Mouse (Mus musculus) midbrain, embryonic 16.5 days (tissue): ENCODE results near the gene Cd2. TPM values are rescaled to one million over a fixed set of nuclear protein-coding genes. Genes with fewer than 3 reads are reported as not detected.

ENCODE experiments used
- ATAC-seq: fragments of 200-750 bp; cut with Nextera tagmentation; 2 replicates; pipeline ENCODE4 v1.8.0; 2017; ENCODE audit warnings: moderate TSS enrichment
- H3K27ac ChIP-seq: fragments of 300-500 bp; sonication (generic); 2 replicates; pipeline ENCODE4 v1.5.1; 2014; ENCODE audit warnings: mild to moderate bottlenecking, low read length, mixed read lengths
- H3K27me3 ChIP-seq: fragments of 300-500 bp; sonication (generic); 2 replicates; pipeline ENCODE4 v1.6.1; 2014; ENCODE audit warnings: low read depth, low read length, mixed read lengths; ENCODE audit not compliant: control insufficient read depth, insufficient read depth
- H3K36me3 ChIP-seq: fragments of 300-500 bp; sonication (generic); 2 replicates; pipeline ENCODE4 v1.6.1; 2014; ENCODE audit warnings: mild to moderate bottlenecking, low read length, moderate library complexity, mixed read lengths; ENCODE audit not compliant: control insufficient read depth, insufficient read depth
- H3K4me1 ChIP-seq: fragments of 300-500 bp; sonication (generic); 2 replicates; pipeline ENCODE4 v1.6.1; 2014; ENCODE audit warnings: mild to moderate bottlenecking, low read length, mixed read lengths; ENCODE audit not compliant: control insufficient read depth, insufficient read depth
- H3K4me2 ChIP-seq: fragments of 300-500 bp; sonication (generic); 2 replicates; pipeline ENCODE4 v1.6.1; 2014; ENCODE audit warnings: mild to moderate bottlenecking, low read length, mixed read lengths
- H3K4me3 ChIP-seq: fragments of 300-500 bp; sonication (generic); 2 replicates; pipeline ENCODE4 v1.5.1; 2014; ENCODE audit warnings: low read depth, mild to moderate bottlenecking, low read length, moderate library complexity, mixed read lengths
- H3K9ac ChIP-seq: fragments of 300-500 bp; sonication (generic); 2 replicates; pipeline ENCODE4 v1.6.1; 2014; ENCODE audit warnings: low read depth, low read length, mixed read lengths
- H3K9me3 ChIP-seq: fragments of 300-500 bp; sonication (generic); replicated peaks from 2 replicates; pipeline ENCODE4 v1.6.1; 2014; ENCODE audit warnings: mild to moderate bottlenecking, low read length, mixed read lengths; ENCODE audit not compliant: control insufficient read depth, poor library complexity, severe bottlenecking
- WGBS: fragments of 180-500 bp; shearing (Covaris S2); extraction: QIAGEN DNeasy Blood & Tissue Kit; methylation state at CpG from one replicate; pipeline ENCODE4 v1.1.7; 2014; 5-methylcytosine and 5-hydroxymethylcytosine counted together
- polyA plus RNA-seq: library from polyadenylated mRNA; unstranded; fragments of >200 nt; fragmentation: Nextera tagmentation; extraction: Ambion mirVana; gene quantifications from 2 replicates; pipeline ENCODE4 v1.2.1, GENCODE M21; 2015

Cd2 gene
- polyA plus RNA-seq, 1 experiment from 2014 or later = not detected

DNA sequence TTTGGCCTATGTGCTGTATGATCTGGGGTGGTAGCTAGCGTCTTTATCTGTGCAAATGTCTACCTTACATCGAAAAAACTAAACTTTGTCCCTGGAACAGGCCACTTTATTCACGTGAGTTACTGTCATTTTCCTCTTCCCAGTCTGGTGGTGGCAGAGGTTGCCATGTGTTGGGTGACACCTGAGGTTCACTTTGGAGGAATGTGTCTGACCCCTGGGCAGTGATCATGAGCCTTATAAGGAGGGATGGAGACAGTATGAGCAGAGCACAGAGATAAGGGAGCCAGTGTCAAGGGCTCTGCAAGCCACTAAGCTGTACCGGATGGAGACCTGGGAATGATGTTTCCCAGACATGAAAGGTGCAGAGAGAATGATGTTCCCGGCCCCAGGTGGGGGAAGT is 9.3 kb downstream of the Cd2 start:
- Histone ChIP-seq H3K4me2 (no peak overlapping the region), H3K4me3 (no peak overlapping the region)
- no peak for ATAC-seq

DNA sequence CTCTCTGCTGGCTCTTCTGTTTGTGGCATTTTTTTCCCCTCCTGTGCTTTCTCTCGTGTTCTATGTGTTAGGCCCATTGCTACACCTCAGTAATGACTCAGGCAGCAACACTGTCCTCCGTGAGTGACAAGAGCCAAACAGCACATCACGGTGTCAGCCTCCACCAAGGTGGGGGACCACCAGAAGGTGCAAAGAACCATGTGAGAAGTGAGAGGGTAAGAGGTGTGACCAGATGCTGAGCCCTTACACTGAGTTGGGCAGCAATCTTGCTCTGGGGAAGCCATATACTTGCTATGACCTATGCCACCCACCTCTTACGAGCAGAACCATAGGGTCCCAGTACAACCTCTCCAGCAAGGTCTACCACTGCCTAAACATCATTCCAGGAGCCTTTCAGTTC is 9.9 kb downstream of the Cd2 start:
- H3K4me2 ChIP-seq = no peak overlapping the region
- no peaks in the 10 kb centered on the region for H3K36me3 ChIP-seq
- H3K4me1 ChIP-seq = peaks cover 3% of the 10 kb centered on the region; the same call in 1 of the 2 replicates
- H3K27me3 ChIP-seq = no peaks in the 10 kb centered on the region
- WGBS = 97% methylated on average over 4 of the region's 4 CpGs
- H3K4me3 ChIP-seq = no peak overlapping the region
- H3K9me3 ChIP-seq = no peaks in the 10 kb centered on the region
- no peak overlapping the region for H3K9ac ChIP-seq
- no peak for ATAC-seq
- H3K27ac ChIP-seq = no peak overlapping the region

More for the DNA sequence above, 9.3 kb downstream of the Cd2 start:
- H3K9ac ChIP-seq = no peak overlapping the region
- H3K27me3 ChIP-seq = no peaks in the 10 kb centered on the region
- peaks cover 3% of the 10 kb centered on the region; the same call in 1 of the 2 replicates for H3K4me1 ChIP-seq
- no peak overlapping the region for H3K27ac ChIP-seq
- 93% methylated on average over 5 of the region's 5 CpGs for WGBS
- no peaks in the 10 kb centered on the region for H3K36me3 ChIP-seq
- H3K9me3 ChIP-seq = no peaks in the 10 kb centered on the region

DNA sequence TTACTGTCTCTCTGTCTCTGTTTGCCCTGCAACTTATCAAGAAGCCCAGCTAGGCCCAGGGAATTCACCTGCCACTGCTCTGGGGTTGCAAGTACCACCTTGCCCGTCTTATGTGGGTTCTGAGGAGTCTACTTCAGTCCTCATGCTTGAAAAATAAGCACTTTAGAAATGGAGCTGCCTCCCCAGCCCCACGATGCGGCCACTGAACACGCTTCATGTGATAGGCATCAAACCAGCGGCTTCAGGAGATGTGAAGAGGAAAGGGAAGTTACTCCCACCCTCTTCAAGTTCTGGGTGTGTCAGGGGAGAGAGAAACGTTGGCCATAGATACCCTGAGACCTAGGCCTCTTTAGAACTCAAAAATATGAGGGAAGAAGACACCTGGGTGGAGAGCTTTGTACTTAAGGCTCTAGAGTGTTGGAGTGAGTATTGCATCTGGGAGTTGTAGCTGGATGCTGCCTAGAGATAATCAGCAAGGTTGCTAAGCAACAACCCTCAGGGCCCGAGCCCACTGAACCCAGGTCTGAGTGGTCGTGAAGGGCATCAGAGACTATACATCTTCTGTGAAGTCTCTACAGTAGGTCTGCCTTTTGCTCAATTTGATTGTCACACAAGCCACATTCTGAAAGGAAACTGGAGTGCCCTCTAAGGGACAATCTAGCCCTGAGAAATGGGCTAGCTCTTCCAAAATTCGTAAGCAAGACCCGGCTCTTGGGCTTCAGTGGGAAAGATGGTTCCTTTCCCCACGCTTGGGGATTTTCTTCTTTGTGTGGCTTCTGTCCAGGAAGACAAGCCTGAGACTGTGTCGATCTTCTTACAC is 11.0 kb downstream of the Cd2 start:
- ATAC-seq = no peak
- H3K4me1 ChIP-seq = peaks cover 3% of the 10 kb centered on the region; the same call in 1 of the 2 replicates
- H3K9ac ChIP-seq = no peak overlapping the region
- H3K27me3 ChIP-seq = no peaks in the 10 kb centered on the region
- H3K36me3 ChIP-seq = no peaks in the 10 kb centered on the region
- no peaks in the 10 kb centered on the region for H3K9me3 ChIP-seq
- H3K4me3 ChIP-seq = no peak overlapping the region
- no peak overlapping the region for H3K27ac ChIP-seq
- 67% methylated on average over 12 of the region's 12 CpGs for WGBS
- H3K4me2 ChIP-seq = no peak overlapping the region

DNA sequence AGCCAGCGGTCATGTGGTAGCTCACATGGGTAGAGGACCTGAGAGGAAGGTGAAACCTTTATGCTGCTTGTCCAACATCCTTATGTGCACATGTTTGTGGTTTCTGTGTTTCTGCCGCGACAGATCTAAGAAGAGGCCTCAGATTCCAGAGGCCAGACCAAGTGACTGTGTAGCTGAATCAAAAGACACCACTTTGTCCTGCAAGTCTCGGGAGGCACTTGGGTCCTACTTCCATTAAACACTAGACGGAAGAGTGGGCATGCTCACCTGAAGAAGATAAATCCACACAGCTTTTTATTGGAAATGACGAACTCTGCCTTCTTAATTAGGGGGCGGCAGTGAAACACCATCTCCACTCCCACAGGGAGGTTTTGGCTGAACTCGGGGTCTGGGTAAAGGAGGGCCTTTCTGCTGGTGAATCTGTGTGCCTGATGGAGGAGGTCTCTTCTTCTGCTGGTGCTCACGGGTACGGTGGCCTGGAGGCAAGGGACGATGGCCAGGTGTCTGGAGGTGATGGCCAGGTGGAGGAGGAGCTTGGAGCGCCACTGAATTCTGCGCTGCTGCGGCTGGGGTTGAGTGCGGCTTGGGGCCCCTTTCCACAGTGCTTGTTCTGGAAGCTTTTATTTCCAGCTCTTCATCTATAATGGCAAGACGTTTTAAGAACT is 12.0 kb downstream of the Cd2 start:
- peaks cover 3% of the 10 kb centered on the region; the same call in 1 of the 2 replicates for H3K4me1 ChIP-seq
- H3K4me3 ChIP-seq = no peak overlapping the region
- no peaks in the 10 kb centered on the region for H3K36me3 ChIP-seq
- H3K27ac ChIP-seq = no peak overlapping the region
- H3K27me3 ChIP-seq = no peaks in the 10 kb centered on the region
- WGBS = 89% methylated on average over 16 of the region's 16 CpGs
- no peak overlapping the region for H3K4me2 ChIP-seq
- no peaks in the 10 kb centered on the region for H3K9me3 ChIP-seq
- H3K9ac ChIP-seq = no peak overlapping the region
- no peak for ATAC-seq

DNA sequence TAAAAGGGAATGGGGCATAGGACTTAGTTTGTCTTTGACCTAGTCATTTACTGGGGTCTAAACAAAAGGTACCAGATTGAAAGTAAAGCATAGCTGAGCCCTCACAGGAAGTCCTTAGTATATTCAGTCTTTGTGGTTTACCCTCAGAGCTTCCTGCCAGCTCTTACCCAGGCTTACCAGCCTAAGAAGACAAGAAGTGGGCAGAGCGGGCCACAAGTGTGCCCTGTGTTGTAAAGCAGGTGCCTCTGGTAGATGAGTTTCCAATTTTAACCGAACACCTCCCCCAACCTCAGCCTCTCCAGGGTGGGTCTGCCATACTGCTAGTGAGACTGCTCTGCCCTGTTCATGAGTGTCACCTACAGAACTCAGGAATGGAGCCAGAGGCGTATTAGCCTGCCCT is 12.9 kb downstream of the Cd2 start:
- H3K36me3 ChIP-seq = no peaks in the 10 kb centered on the region
- H3K4me3 ChIP-seq = no peak overlapping the region
- H3K4me1 ChIP-seq = peaks cover 3% of the 10 kb centered on the region; the same call in 1 of the 2 replicates
- H3K9me3 ChIP-seq = no peaks in the 10 kb centered on the region
- WGBS = 91% methylated on average over 3 of the region's 3 CpGs
- H3K27ac ChIP-seq = no peak overlapping the region
- ATAC-seq = no peak
- H3K27me3 ChIP-seq = no peaks in the 10 kb centered on the region
- H3K4me2 ChIP-seq = no peak overlapping the region
- no peak overlapping the region for H3K9ac ChIP-seq

DNA sequence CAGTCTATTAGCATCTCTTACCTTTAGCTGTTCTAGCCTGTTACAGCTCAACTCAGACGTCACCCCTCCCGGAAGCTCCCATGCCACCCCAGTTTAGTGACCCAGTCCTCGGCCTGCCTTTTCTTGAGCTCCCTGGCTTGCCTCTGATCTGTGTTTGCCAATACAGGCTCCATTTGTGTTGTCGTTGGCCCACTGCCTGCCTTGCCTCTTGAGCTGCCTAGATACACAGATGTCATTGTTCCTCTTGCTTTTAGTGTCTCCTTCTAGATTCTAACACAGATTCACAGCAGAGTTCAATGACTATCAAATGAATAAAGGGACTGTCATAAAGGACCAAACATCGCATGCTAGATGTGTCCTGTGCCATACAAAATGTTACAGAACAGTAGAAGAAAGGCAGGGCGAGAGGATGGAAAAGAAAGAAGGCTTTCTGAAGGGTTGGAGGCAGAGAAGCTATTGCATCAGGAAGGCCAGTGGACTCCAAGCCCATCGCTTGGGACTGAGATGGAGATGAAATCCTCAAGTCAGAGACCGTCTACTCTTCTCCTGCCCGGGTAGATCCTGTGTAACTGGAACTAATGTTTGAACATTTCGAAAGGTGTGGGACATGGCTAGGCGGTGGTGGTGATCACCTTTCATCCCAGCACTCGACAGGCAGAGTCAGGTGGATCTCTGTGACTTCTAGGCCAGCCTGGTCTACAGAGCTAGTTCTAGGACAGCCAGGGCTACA is 13.5 kb downstream of the Cd2 start:
- H3K9ac ChIP-seq = no peak overlapping the region
- H3K9me3 ChIP-seq = no peaks in the 10 kb centered on the region
- H3K27me3 ChIP-seq = no peaks in the 10 kb centered on the region
- peaks cover 3% of the 10 kb centered on the region; the same call in 1 of the 2 replicates for H3K4me1 ChIP-seq
- 77% methylated on average over 12 of the region's 12 CpGs for WGBS
- no peaks in the 10 kb centered on the region for H3K36me3 ChIP-seq
- no peak for ATAC-seq
- H3K4me3 ChIP-seq = no peak overlapping the region
- no peak overlapping the region for H3K27ac ChIP-seq
- no peak overlapping the region for H3K4me2 ChIP-seq

DNA sequence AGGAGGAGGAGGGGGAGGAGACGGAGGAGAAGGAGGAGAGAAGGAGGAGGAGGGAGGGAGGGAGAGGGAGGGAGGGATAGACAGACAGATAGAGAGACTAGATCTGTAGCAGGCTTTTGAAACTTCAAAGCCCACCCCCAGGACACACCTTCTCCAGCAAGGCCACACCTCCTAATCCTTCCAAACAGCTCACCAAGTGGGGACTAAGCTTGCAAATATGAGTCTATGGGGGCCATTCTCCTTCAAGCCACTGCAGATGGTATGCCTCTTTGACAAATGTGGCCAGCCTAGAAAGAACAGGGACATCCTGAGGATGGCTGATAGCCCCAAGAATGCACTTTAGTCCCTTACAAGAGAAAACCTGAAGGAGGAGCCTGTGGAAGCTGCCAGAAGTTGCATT is 15.6 kb downstream of the Cd2 start:
- no peak for ATAC-seq
- Histone ChIP-seq H3K4me1 (peaks cover 3% of the 10 kb centered on the region; the same call in 1 of the 2 replicates), H3K9ac (no peak overlapping the region), H3K27me3 (no peaks in the 10 kb centered on the region), H3K4me2 (no peak overlapping the region), H3K4me3 (no peak overlapping the region), H3K9me3 (no peaks in the 10 kb centered on the region), H3K27ac (no peak overlapping the region), H3K36me3 (no peaks in the 10 kb centered on the region)
- no CpG with 5 or more reads among the region's 1 CpGs for WGBS

DNA sequence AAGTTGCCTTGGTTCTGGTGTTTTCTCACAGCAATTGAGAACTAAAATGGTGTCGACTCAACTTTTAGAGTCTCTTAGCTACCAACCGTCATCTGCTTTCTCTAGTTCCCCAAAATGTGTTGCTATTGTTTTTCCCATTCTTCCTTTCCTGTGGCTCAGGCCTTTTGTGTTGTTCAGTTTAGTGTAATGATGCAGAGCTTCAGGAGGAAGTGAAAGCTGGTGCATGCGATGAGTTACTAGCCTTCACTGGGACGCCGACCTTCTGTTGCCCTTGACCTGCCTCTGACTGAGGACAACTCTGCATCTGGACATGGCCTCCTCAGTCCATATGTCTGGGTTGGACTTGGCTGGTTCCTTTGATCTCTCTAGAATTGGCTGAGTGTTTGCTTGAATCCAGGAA is 16.9 kb downstream of the Cd2 start:
- no peak for ATAC-seq
- 97% methylated on average over 5 of the region's 5 CpGs for WGBS

More for the DNA sequence above, 16.9 kb downstream of the Cd2 start:
- H3K9me3 ChIP-seq = no peaks in the 10 kb centered on the region
- H3K9ac ChIP-seq = no peak overlapping the region
- H3K27me3 ChIP-seq = no peaks in the 10 kb centered on the region
- no peak overlapping the region for H3K4me2 ChIP-seq
- H3K36me3 ChIP-seq = no peaks in the 10 kb centered on the region
- H3K4me1 ChIP-seq = no peaks in the 10 kb centered on the region
- H3K4me3 ChIP-seq = no peak overlapping the region
- no peak overlapping the region for H3K27ac ChIP-seq
